Mouse (Mus musculus): ENCODE data around the gene Ckap2.

Ckap2 gene

GRCm38 (mm10) chr8:22185431-22186397 is at the start of gene Ckap2:
Ckap2 (minus strand) TSS chr8:22185819.
- peak; percentile 70 to 81 for DNase-seq

GRCm38 (mm10) chr8:22228621-22229020 is 43.0 kb upstream of the Ckap2 start:
- no peak for DNase-seq

- peak; percentile 21 to 33 for DNase-seq
Observed at GRCm38 (mm10) chr8:22227061-22227877, 41.6 kb upstream of the Ckap2 start, which contains the start of gene Thsd1. Thsd1 (plus strand) TSS chr8:22227313.

GRCm38 (mm10) chr8:22226361-22226760 is 40.7 kb upstream of the Ckap2 start:
- no peak for DNase-seq

GRCm38 (mm10) chr8:22214826-22215225 is 29.2 kb upstream of the Ckap2 start:
- no peak for DNase-seq

- DNase-seq: no peak
Observed at GRCm38 (mm10) chr8:22209012-22209411, 23.4 kb upstream of the Ckap2 start.

GRCm38 (mm10) chr8:22207535-22207934 is 21.9 kb upstream of the Ckap2 start:
- no peak for DNase-seq

- DNase-seq: no peak
Observed at GRCm38 (mm10) chr8:22199481-22199880, 13.9 kb upstream of the Ckap2 start.

- no peak for DNase-seq
Observed at GRCm38 (mm10) chr8:22197914-22198313, 12.3 kb upstream of the Ckap2 start.

- DNase-seq: no peak
Observed at GRCm38 (mm10) chr8:22193432-22194010, 7.9 kb upstream of the Ckap2 start.

- DNase-seq: peak; percentile 80 to 92
Observed at GRCm38 (mm10) chr8:22192660-22193431, 7.2 kb upstream of the Ckap2 start, which contains the start of gene Vps36. Vps36 (plus strand) TSS chr8:22192809.

- no peak for DNase-seq
Observed at GRCm38 (mm10) chr8:22184884-22185283, 735 bp downstream of the Ckap2 start.

GRCm38 (mm10) chr8:22175966-22176365 is 9.7 kb downstream of the Ckap2 start:
- no peak for DNase-seq

GRCm38 (mm10) chr8:22169167-22169566 is 16.5 kb downstream of the Ckap2 start:
- no peak for DNase-seq

GRCm38 (mm10) chr8:22166080-22166603 is 19.5 kb downstream of the Ckap2 start, which contains the start of gene Nek3:
Nek3 (minus strand) TSS chr8:22166435.
- DNase-seq: peak; percentile 67 to 76

- DNase-seq: no peak
Observed at GRCm38 (mm10) chr8:22165251-22166079, 20.2 kb downstream of the Ckap2 start.

- no peak for DNase-seq
Observed at GRCm38 (mm10) chr8:22164431-22164830, 21.2 kb downstream of the Ckap2 start.

GRCm38 (mm10) chr8:22162206-22162605 is 23.4 kb downstream of the Ckap2 start:
- DNase-seq: no peak

GRCm38 (mm10) chr8:22150345-22150663 is 35.3 kb downstream of the Ckap2 start:
- DNase-seq: no peak

GRCm38 (mm10) chr8:22149643-22150344 is 35.8 kb downstream of the Ckap2 start:
- no peak for DNase-seq
